Mouse (Mus musculus) lung, postnatal 0 days (tissue): ENCODE measurements around the gene Mrc1.

Source experiments
- CTCF ChIP-seq: IDR thresholded peaks from 2 replicates; pipeline ENCODE4 v1.5.1; 2016; ENCODE audit warnings: antibody characterized with exemption, mild to moderate bottlenecking
- EP300 ChIP-seq: IDR thresholded peaks from 2 replicates; pipeline ENCODE4 v1.6.1; 2016; ENCODE audit warnings: antibody characterized with exemption, mild to moderate bottlenecking, control low read depth

GRCm38 (mm10) chr2:14312505-14313380, 83.6 kb downstream of the Mrc1 start:
- no peak for TF ChIP-seq CTCF
- TF ChIP-seq EP300 = no peak
